Mouse (Mus musculus): ENCODE results near the gene Slc26a10.

DNA sequence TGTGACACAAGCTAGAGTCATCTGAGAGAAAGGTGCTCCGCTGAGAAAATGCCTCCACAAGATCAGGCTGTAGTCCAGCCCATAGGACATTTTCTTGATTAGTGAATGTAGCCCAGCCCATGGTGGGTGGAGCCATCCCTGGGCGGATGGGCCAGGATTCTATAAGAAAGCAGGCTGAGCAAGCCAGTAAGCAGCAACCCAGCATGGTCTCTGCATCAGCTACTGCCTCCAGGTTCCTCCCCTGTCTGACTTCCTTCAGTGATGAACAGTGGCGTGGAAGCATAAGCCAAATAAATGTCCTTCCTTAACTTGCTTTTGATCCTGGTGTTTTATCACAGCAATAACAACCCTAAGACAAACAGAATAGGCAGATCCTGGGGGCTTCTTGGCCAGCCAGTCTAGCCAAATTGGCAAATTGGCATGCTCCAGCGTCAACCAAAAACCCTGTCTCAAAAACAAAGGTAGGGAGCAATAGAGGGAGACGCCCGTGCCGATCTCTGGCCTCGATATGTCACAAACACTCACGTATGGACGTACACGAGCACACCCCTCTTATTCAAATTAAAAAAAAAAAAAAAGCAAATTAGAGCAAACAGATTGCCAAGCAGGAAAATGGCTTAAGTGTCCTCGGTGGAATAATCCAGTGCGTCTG lies 57.5 kb downstream of the Slc26a10 start:
- TF ChIP-seq CTCF (IDR thresholded peaks at IDR 0.05; ENCODE audit: borderline replicate concordance, control insufficient read depth, extremely low read depth, insufficient read depth, low read length, poor library complexity): no peak
- no peak for TF ChIP-seq POLR2A (IDR thresholded peaks at IDR 0.05; ENCODE audit: control insufficient read depth, extremely low read depth, insufficient read depth, low read length, poor library complexity)
